Mouse (Mus musculus): ENCODE measurements around the gene Spg20.

GRCm38 (mm10) chr3:55161144-55161543 is 49.2 kb downstream of the Spg20 start:
- TF ChIP-seq ELF1 (IDR thresholded peaks at IDR 0.05; ENCODE audit: low read depth, low read length) (no peak), ZC3H11A (IDR thresholded peaks at IDR 0.05; ENCODE audit: low read depth, low read length) (no peak), ETS1 (IDR thresholded peaks at IDR 0.05; ENCODE audit: low read depth, low read length) (no peak), MEF2A (IDR thresholded peaks at IDR 0.05; ENCODE audit: extremely low read depth, insufficient replicate concordance, low read depth, low read length, poor library complexity, severe bottlenecking) (no peak), JUND (IDR thresholded peaks at IDR 0.05; ENCODE audit: low read depth, low read length) (no peak), USF1 (IDR thresholded peaks at IDR 0.05; ENCODE audit: low read depth, low read length) (no peak), POLR2A (IDR thresholded peaks at IDR 0.05; ENCODE audit: control insufficient read depth in 1 of 2, insufficient read depth in 1 of 2, low read depth in 1 of 2, low read length in 2 of 2, poor library complexity in 1 of 2) (no peak), ZKSCAN1 (IDR thresholded peaks at IDR 0.05; ENCODE audit: low read depth, low read length) (no peak)
